Mouse (Mus musculus) megakaryocyte, embryonic 14.5 days (primary cell): ENCODE data around the gene Adcy7.

ENCODE experiments used
- FLI1 ChIP-seq: IDR thresholded peaks from 2 replicates; pipeline ENCODE4 v1.6.1; 2012; ENCODE audit warnings: low read length, inconsistent platforms, mixed read lengths
- GATA1 ChIP-seq: IDR thresholded peaks from 3 replicates; pipeline ENCODE4 v1.6.1; 2012; ENCODE audit warnings: mixed read lengths, low read length, inconsistent platforms, borderline replicate concordance

GRCm38 (mm10) chr8:88310286-88310685, 38.1 kb downstream of the Adcy7 start:
- TF ChIP-seq GATA1 (no peak), FLI1 (no peak)
